Mouse (Mus musculus) erythroblast, embryonic 14.5 days (primary cell): ENCODE results near the gene Dgkb. TPM values are rescaled to one million over a fixed set of nuclear protein-coding genes. Genes with fewer than 3 reads are reported as not detected.

ENCODE experiments used
- H3K27me3 ChIP-seq: 2 replicates; pipeline ENCODE4 v1.6.1; 2012; ENCODE audit warnings: inconsistent platforms; ENCODE audit not compliant: control insufficient read depth
- H3K36me3 ChIP-seq: 2 replicates; pipeline ENCODE4 v1.6.1; 2012; ENCODE audit warnings: mild to moderate bottlenecking, inconsistent platforms; ENCODE audit not compliant: control insufficient read depth
- H3K4me1 ChIP-seq: 2 replicates; pipeline ENCODE4 v1.6.1; 2012; ENCODE audit warnings: inconsistent platforms; ENCODE audit not compliant: control insufficient read depth
- H3K4me3 ChIP-seq: replicated peaks from 2 replicates; pipeline ENCODE3; 2012; ENCODE audit warnings: moderate library complexity, mild to moderate bottlenecking, inconsistent platforms
- H3K9me3 ChIP-seq: 2 replicates; pipeline ENCODE4 v1.6.1; 2012; ENCODE audit warnings: low read length, inconsistent platforms, mixed read lengths; ENCODE audit not compliant: control insufficient read depth
- GATA1 ChIP-seq: IDR thresholded peaks from 2 replicates; pipeline ENCODE4 v1.6.1; 2012; ENCODE audit warnings: low read length, inconsistent platforms, mixed read lengths
- TAL1 ChIP-seq: IDR thresholded peaks from 3 replicates; pipeline ENCODE4 v1.6.1; 2012; ENCODE audit warnings: low read length, inconsistent platforms, mixed read lengths
- polyA plus RNA-seq: library from polyadenylated mRNA; stranded (reverse); fragments of >175 nt; gene quantifications from 2 replicates; pipeline ENCODE4 v1.2.3, GENCODE M21; 2012

Dgkb gene
- polyA plus RNA-seq, 1 experiment: not detected

DNA sequence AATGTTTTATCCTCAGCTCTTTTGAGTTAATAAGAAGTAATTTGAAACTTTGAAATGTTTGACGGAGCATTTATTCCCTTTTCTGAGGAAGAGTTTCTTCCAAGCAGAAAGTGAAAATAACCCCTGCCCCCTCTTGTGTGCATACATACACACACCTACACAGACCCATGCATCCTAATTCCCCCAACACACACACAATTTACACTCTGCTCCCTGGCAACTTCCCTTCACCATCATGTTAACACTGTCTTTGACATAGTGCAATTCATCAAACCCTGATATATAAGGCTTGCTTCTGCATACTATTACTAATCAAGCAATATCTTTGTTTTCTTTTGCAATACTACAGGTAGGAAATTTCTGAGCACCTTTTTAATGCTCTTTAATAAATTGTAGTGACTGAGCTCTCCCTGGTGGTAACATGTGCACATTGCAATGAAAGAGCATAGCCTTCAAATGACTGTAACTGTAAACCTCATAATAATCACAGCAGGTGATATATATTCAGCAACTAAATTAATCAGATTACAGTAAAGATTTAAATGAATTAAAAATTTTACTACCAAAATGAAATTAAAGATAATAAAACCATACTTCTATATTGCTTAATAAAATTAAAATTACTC, 297.6 kb downstream of the Dgkb start:
- Histone ChIP-seq H3K36me3 (no peaks in the 10 kb centered on the region), H3K9me3 (no peaks in the 10 kb centered on the region), H3K4me3 (no peak overlapping the region), H3K4me1 (no peaks in the 10 kb centered on the region), H3K27me3 (no peaks in the 10 kb centered on the region)
- no peak for TF ChIP-seq TAL1
- no peak for TF ChIP-seq GATA1

DNA sequence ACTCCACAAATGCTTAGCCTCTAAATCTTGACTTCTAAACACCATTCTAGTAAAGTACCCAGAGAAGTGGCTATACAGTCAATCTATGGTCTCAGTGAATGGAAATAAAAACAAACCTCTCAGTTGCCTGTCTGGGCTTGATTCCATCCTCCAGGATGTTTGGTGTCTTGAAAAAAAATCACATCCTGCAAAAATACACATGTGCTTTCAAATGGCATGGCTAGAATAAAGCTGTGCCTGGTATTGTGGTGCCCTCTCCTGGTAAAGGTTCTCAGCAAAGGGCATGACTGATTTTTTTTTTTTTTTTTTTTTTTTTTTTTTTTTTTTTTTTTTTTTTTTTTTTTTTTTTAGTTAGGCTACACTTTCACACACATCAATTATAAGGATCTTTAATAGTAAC, 306.0 kb downstream of the Dgkb start:
- H3K4me3 ChIP-seq: no peak overlapping the region
- H3K36me3 ChIP-seq: no peaks in the 10 kb centered on the region
- no peaks in the 10 kb centered on the region for H3K4me1 ChIP-seq
- no peaks in the 10 kb centered on the region for H3K9me3 ChIP-seq
- TF ChIP-seq TAL1: no peak
- TF ChIP-seq GATA1: no peak
- no peaks in the 10 kb centered on the region for H3K27me3 ChIP-seq

DNA sequence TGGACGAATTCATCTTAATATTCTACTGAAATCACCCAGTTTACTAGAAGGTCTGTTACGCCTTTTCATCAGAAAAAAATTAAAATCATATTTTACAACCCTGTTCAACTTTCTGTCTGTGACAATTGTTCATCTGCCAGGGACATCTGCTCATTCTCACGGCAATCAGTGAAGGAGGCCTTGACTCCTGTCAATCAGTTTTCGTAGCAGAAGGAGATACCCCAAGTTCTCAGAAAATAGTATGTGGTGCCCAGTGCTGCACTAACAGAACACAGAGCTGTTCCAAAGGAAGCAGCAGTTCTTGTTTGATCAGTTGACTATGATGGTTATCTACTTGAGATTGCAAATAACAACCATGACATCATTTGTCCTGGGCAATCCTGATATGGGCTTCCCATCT, 307.8 kb downstream of the Dgkb start:
- no peak overlapping the region for H3K4me3 ChIP-seq
- H3K36me3 ChIP-seq: no peaks in the 10 kb centered on the region
- TF ChIP-seq TAL1 (no peak), GATA1 (no peak)
- no peaks in the 10 kb centered on the region for H3K4me1 ChIP-seq
- no peaks in the 10 kb centered on the region for H3K27me3 ChIP-seq
- no peaks in the 10 kb centered on the region for H3K9me3 ChIP-seq

DNA sequence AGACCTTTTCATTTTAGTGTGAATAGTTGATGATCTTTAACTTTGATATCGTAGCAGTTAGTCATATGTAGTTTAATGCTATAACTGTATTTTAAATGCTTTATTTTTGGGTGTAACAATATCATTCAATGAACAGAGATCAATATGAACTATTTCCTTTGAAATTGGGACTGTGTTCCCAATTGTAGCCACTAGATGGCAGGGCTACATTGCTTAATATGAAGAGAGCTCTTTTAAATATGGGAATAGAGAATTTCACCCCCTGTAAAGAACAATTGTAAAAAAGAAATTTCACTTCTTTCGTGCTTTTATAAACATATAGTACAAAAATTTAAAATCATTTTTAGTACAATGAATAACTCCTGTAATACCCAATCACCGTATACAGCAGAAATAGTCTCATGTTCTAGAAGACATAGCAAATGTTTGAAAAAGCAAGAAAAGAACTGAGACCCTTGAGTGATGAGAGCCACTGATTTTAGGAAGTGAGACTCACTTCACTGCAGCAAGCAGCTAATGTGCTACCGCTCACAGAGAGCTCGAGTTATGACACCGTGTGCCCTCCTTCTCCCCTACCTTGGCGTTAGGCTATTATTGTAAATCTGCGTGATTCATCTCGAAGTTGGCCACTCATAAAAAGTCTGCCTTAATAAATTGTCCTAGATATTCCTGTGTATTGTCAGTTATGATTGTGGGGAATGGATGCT, 312.8 kb downstream of the Dgkb start:
- Histone ChIP-seq H3K4me1 (no peaks in the 10 kb centered on the region), H3K27me3 (no peaks in the 10 kb centered on the region), H3K9me3 (no peaks in the 10 kb centered on the region), H3K4me3 (no peak overlapping the region), H3K36me3 (no peaks in the 10 kb centered on the region)
- no peak for TF ChIP-seq TAL1
- TF ChIP-seq GATA1: no peak

DNA sequence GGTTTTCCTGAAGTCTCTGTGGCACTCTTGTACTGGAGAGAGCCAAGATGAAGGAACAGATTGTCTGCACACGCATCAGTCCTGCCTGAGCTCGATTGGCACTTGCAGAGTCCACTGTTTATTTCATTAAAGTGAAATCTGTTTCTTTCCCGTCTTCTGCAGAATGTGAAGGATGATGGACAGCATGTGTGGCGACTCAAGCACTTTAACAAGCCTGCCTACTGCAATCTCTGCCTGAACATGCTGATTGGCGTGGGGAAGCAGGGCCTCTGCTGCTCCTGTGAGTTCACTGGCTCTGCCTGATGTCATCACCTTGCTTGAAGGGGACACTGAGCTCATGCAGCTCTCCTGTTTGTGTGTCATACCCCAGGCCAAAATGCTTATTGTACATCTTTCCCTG, 318.9 kb downstream of the Dgkb start:
- Histone ChIP-seq H3K27me3 (no peaks in the 10 kb centered on the region), H3K4me3 (no peak overlapping the region), H3K4me1 (no peaks in the 10 kb centered on the region), H3K36me3 (no peaks in the 10 kb centered on the region), H3K9me3 (no peaks in the 10 kb centered on the region)
- TF ChIP-seq GATA1 (no peak), TAL1 (no peak)

DNA sequence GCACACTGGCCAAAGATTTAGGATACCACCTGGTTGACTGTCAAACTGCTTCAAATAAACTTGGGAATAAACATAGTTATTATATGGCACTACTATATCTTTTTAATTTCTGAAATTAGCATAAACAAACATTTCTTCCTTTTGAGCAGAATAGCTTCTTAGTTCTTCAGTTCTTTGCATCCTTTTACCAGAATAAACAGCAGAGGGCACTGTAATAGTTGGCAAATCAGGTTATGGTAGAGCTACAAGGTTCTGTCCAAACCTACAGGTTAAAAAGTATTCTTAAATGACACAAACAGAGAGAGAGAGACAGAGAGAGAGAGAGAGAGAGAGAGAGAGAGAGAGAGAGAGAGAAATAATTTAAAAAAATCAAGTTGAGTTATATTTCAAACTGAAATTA, 322.5 kb downstream of the Dgkb start:
- Histone ChIP-seq H3K36me3 (no peaks in the 10 kb centered on the region), H3K4me1 (no peaks in the 10 kb centered on the region), H3K9me3 (no peaks in the 10 kb centered on the region), H3K27me3 (no peaks in the 10 kb centered on the region), H3K4me3 (no peak overlapping the region)
- TF ChIP-seq TAL1: no peak
- TF ChIP-seq GATA1: no peak

DNA sequence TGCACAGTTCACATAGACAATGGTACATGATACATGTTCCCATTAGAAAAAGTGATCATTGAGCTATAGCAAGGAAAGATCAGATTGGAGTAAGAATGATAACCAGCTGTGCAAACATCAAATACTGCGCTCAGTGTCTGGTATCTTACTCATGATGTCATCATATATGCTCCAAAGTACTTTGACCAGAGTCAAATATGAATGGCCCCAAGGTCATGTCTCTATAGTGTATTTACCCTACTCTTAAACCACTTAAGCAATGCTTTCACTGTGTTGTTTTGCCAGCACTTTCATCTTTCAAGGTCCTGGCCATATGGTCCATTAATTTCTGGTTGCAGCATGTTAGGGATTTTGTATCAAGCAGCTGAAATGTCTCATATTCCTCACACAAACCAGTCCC, 415.1 kb downstream of the Dgkb start:
- H3K27me3 ChIP-seq: no peaks in the 10 kb centered on the region
- H3K36me3 ChIP-seq: no peaks in the 10 kb centered on the region
- TF ChIP-seq TAL1: no peak
- no peak for TF ChIP-seq GATA1
- H3K9me3 ChIP-seq: no peaks in the 10 kb centered on the region
- no peak overlapping the region for H3K4me3 ChIP-seq
- H3K4me1 ChIP-seq: no peaks in the 10 kb centered on the region

DNA sequence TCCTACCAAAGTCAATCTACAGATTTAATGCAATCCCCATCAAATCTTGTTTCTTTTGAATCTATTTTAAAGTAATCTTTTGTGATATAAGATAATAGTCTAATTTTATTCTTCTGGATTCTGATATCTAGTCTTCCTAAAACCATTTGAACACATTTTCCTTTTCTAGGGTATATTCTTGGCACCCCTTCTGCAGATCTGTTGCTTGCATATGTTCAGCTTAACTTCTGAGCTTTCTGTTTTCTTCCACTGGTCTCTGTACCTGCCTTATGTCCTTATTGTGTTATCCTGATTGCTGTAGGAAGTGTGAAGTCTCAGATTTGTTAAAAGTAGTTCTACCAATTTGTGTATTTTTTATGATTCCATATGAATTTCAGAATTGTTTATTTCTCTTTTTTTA, 451.3 kb downstream of the Dgkb start:
- Histone ChIP-seq H3K9me3 (no peaks in the 10 kb centered on the region), H3K4me3 (no peak overlapping the region), H3K4me1 (no peaks in the 10 kb centered on the region), H3K27me3 (no peaks in the 10 kb centered on the region), H3K36me3 (no peaks in the 10 kb centered on the region)
- no peak for TF ChIP-seq TAL1
- no peak for TF ChIP-seq GATA1

DNA sequence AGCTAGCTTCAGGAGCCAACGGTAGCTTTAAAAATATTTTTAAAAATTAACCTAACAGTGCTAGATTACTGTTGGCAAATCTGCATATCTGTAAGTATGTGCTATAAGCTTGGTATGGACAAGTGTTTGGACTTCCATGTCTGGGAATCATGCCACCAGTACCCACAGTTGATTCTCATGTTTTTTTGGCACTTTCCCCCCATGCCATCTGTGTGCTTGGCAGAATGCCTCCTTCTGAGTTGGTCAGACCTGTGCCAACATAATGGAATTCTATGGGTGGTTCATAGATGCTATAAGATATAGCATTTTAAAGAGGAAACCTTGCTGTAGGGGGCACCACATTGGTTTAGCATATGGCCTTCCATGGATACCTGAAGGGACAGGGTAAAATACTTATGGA, 484.0 kb downstream of the Dgkb start:
- Histone ChIP-seq H3K36me3 (no peaks in the 10 kb centered on the region), H3K27me3 (no peaks in the 10 kb centered on the region), H3K4me1 (no peaks in the 10 kb centered on the region), H3K9me3 (no peaks in the 10 kb centered on the region; the same call in 1 of the 2 replicates), H3K4me3 (no peak overlapping the region)
- TF ChIP-seq GATA1 (no peak), TAL1 (no peak)

DNA sequence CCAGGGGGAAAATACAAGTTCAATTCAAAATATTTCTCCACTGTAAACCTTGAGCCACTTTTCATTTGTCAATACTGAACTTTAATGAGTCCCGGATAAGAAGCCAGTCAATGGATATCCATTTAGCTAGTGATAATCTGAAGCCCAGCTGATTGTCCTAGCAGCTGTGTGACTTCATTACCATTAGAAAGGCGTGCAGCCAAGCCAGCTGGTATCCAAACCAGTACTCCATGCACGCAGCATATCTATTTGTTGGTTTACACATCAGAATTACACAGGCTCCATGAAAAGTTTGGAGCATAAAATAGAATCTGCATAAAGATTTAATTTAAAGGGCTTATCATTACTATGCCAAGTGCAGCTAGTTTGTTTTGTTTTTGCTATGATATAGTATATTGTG, 486.3 kb downstream of the Dgkb start:
- no peaks in the 10 kb centered on the region; the same call in 1 of the 2 replicates for H3K9me3 ChIP-seq
- no peaks in the 10 kb centered on the region for H3K36me3 ChIP-seq
- H3K4me3 ChIP-seq: no peak overlapping the region
- TF ChIP-seq GATA1 (no peak), TAL1 (no peak)
- H3K4me1 ChIP-seq: no peaks in the 10 kb centered on the region
- H3K27me3 ChIP-seq: no peaks in the 10 kb centered on the region
